Mouse (Mus musculus) liver, embryonic 14.5 days (tissue): Measurements from ENCODE around the gene Naa80. TPM values are rescaled to one million over a fixed set of nuclear protein-coding genes. Genes with fewer than 3 reads are reported as not detected.

ENCODE experiments used
- ATAC-seq: fragments of 200-750 bp; cut with Nextera tagmentation; 2 replicates; pipeline ENCODE4 v1.8.0; 2017; ENCODE audit warnings: moderate number of reproducible peaks, mild to moderate bottlenecking, moderate library complexity; ENCODE audit not compliant: insufficient read depth
- DNase-seq, 3 experiments: peaks; one replicate each; pipeline ENCODE4 v3.0.0-alpha.2; 2012 to 2013; ENCODE audit warnings: low read depth in 3 of 3, low spot score in 3 of 3
- H3K27ac ChIP-seq: fragments of 300-500 bp; sonication (generic); 2 replicates; pipeline ENCODE4 v1.5.1; 2014; ENCODE audit warnings: moderate library complexity, mild to moderate bottlenecking, control low read depth, inconsistent platforms
- H3K27me3 ChIP-seq: fragments of 300-500 bp; sonication (generic); 2 replicates; pipeline ENCODE4 v1.6.1; 2014; ENCODE audit warnings: mild to moderate bottlenecking, low read length, moderate library complexity; ENCODE audit not compliant: control insufficient read depth, insufficient read depth
- H3K36me3 ChIP-seq: fragments of 300-500 bp; sonication (generic); replicated peaks from 2 replicates; pipeline ENCODE4 v1.6.1; 2014; ENCODE audit warnings: low read depth; ENCODE audit not compliant: control insufficient read depth, insufficient read depth
- H3K4me1 ChIP-seq, 2 experiments: fragments of 200-500 bp in 1 of 2; fragments of 300-500 bp in 1 of 2; sonication (generic) in 1 of 2; replicated peaks; 2 replicates each; pipeline ENCODE4 v1.6.1; 2012 to 2014; ENCODE audit warnings: antibody characterized with exemption in 1 of 2, inconsistent platforms in 1 of 2, low read length in 1 of 2; ENCODE audit not compliant: control insufficient read depth in 2 of 2, insufficient read depth in 2 of 2
- H3K4me2 ChIP-seq: fragments of 300-500 bp; sonication (generic); 2 replicates; pipeline ENCODE4 v1.6.1; 2014; ENCODE audit warnings: low read depth, mild to moderate bottlenecking, control low read depth, moderate library complexity
- H3K4me3 ChIP-seq, 2 experiments: fragments of 200-500 bp in 1 of 2; fragments of 300-500 bp in 1 of 2; sonication (generic) in 1 of 2; 2 replicates each; pipeline ENCODE4 v1.5.1; 2012 to 2014; ENCODE audit warnings: low read depth in 2 of 2, low read length in 2 of 2, mild to moderate bottlenecking in 2 of 2, control low read depth in 1 of 2, inconsistent platforms in 1 of 2, moderate library complexity in 1 of 2; ENCODE audit not compliant: insufficient read depth in 1 of 2
- H3K9ac ChIP-seq: fragments of 300-500 bp; sonication (generic); replicated peaks from 2 replicates; pipeline ENCODE4 v1.6.1; 2014; ENCODE audit warnings: mild to moderate bottlenecking, control low read depth, moderate library complexity
- H3K9me3 ChIP-seq: fragments of 300-500 bp; sonication (generic); 2 replicates; pipeline ENCODE4 v1.6.1; 2016; ENCODE audit warnings: low read length, mixed read lengths; ENCODE audit not compliant: control insufficient read depth
- CTCF ChIP-seq: IDR thresholded peaks from 2 replicates; pipeline ENCODE4 v1.5.1; 2016; ENCODE audit warnings: antibody characterized with exemption, low read depth, control low read depth
- EP300 ChIP-seq: IDR thresholded peaks from 2 replicates; pipeline ENCODE4 v1.6.1; 2016; ENCODE audit warnings: antibody characterized with exemption, low read depth
- WGBS: fragments of 180-500 bp; shearing (Covaris S2); extraction: QIAGEN DNeasy Blood & Tissue Kit; methylation state at CpG from one replicate; pipeline ENCODE4 v1.1.7; 2014; ENCODE audit not compliant: insufficient replicate concordance; 5-methylcytosine and 5-hydroxymethylcytosine counted together
- polyA plus RNA-seq, 2 experiments: library from polyadenylated mRNA; depleted of rRNA in 1 of 2; stranded (reverse) in 1 of 2; unstranded in 1 of 2; fragments of >200 nt; fragmentation: Nextera tagmentation in 1 of 2; extraction: Ambion mirVana in 1 of 2; gene quantifications; 2 replicates each; pipeline versions ENCODE4 v1.2.1 to v1.2.3; 2012 to 2014

Naa80 gene
- polyA plus RNA-seq, 2 experiments = 8.9 to 11.4 TPM

DNA sequence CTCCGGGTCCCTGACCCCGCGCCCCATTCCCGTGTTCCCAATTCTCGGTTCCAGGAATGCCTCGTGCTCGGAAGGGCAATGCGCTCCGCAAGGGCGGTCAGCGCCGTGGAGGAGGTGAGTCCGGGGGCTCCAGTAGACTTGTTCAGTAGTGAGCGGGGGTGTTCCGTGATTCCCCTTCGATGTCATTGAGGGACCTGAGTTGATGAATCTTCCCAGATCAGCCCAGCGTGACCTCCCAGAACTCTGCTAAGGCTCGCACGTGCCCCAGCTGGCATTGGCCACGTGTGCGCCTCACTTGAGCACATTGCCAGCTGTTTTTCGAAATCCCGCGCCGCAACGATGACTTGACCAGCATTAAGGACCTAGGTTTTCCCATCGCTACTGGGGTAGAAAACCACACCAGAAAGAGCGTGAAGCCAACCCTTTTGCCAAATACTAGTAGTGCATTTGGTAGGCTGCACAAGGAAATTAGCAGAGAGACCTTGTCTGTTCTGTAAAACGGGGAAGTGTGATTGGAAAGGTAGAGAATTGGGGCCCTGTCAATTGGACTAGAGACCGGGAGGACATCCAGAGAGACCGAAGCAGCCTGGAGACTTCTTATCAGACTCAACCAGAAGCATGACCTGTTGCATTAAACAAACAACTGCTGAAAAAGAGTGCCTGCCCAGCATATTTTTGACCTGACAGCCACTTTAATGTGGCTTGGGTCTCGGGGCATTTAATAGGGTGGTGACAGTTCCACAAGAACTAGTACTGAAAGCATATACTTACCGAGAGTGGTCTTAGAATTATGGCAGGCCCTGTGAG is 9.3 kb downstream of the Naa80 start:
- ATAC-seq = peak; percentile 21
- H3K4me1 ChIP-seq = peaks cover 24 to 28% of the 10 kb centered on the region in 2 experiments
- WGBS = under 1% methylated on average over 33 of the region's 33 CpGs

DNA sequence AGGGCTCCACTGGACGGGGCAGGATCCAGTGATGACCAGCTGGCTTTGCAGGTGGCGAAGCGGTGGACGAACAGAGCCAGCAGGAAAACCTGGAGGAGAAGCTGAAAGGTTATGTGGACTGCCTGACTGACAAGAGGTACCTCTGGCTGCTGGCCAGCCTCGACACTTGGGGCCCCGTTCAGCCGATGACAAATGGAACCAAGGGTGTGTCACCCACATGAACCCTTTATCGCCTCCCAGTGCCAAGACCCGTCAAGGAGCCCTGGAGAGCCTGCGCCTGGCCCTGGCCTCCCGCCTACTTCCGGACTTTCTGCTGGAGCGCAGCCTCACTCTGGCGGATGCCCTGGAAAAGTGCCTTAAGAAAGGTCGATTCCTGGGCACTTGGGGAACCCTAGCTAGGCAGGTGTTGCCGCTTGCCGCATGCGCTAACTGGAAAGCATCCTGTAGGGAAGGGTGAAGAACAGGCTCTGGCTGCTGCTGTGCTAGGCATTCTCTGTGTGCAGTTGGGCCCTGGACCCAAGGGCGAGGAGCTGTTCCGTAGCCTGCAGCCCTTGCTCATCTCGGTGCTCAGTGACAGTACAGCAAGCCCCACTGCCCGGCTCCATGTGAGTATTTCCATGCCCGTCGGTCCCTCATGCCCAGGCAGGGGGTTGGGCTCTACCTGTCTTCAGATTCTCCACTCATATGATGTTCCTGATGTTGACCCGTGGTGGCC is 11.5 kb downstream of the Naa80 start:
- ATAC-seq (peak; percentile 6; the same call in 1 of the 2 replicates), DNase-seq (peak in 2 of 3 experiments; percentile 63 to 68)
- no peaks in the 10 kb centered on the region for H3K27me3 ChIP-seq
- H3K4me3 ChIP-seq = peak overlapping the region; percentile 83 to 98
- H3K9me3 ChIP-seq = no peaks in the 10 kb centered on the region
- H3K4me1 ChIP-seq = peaks cover 24 to 28% of the 10 kb centered on the region in 2 experiments
- 59% methylated on average over 25 of the region's 25 CpGs for WGBS
- peaks cover 62% of the 10 kb centered on the region for H3K36me3 ChIP-seq
- H3K27ac ChIP-seq = peak overlapping the region; percentile 97
- peak; percentile 63 for TF ChIP-seq CTCF
- no peak for TF ChIP-seq EP300
- peak overlapping the region; percentile 97 for H3K4me2 ChIP-seq
- peak overlapping the region; percentile 90 for H3K9ac ChIP-seq

More for the DNA sequence above, 9.3 kb downstream of the Naa80 start:
- peak overlapping the region; percentile 97 for H3K4me2 ChIP-seq
- H3K9ac ChIP-seq = peak overlapping the region; percentile 90
- H3K9me3 ChIP-seq = no peaks in the 10 kb centered on the region
- no peaks in the 10 kb centered on the region for H3K27me3 ChIP-seq
- H3K36me3 ChIP-seq = peaks cover 44% of the 10 kb centered on the region
- peak overlapping the region; percentile 83 to 98 for H3K4me3 ChIP-seq
- peak overlapping the region; percentile 97 for H3K27ac ChIP-seq
- DNase-seq = peak; percentile 73 to 79 (median 77)
- TF ChIP-seq CTCF (no peak), EP300 (peak; percentile 72)

GRCm38 (mm10) chr9:107590773-107591060 is 12.0 kb downstream of the Naa80 start:
- DNase-seq = no peak
- H3K9me3 ChIP-seq = no peaks in the 10 kb centered on the region
- peak overlapping the region; percentile 97 for H3K27ac ChIP-seq
- H3K27me3 ChIP-seq = no peaks in the 10 kb centered on the region
- ATAC-seq = no peak
- 88% methylated on average over 6 of the region's 6 CpGs for WGBS
- TF ChIP-seq EP300 = no peak
- no peak for TF ChIP-seq CTCF
- H3K4me1 ChIP-seq = peaks cover 24 to 28% of the 10 kb centered on the region in 2 experiments
- H3K4me2 ChIP-seq = peak overlapping the region; percentile 97
- peaks cover 62% of the 10 kb centered on the region for H3K36me3 ChIP-seq
- H3K4me3 ChIP-seq = peak overlapping the region; percentile 83 to 98; a peak in 3 of 4 replicates
- peak overlapping the region; percentile 90; the same call in 1 of the 2 replicates for H3K9ac ChIP-seq

GRCm38 (mm10) chr9:107593101-107593976 is 14.7 kb downstream of the Naa80 start:
- no peak overlapping the region for H3K4me3 ChIP-seq
- H3K36me3 ChIP-seq = peaks cover 62% of the 10 kb centered on the region
- no peak overlapping the region for H3K27ac ChIP-seq
- peaks cover 13 to 18% of the 10 kb centered on the region in 2 experiments; a peak in 3 of 4 replicates for H3K4me1 ChIP-seq
- WGBS = 88% methylated on average over 11 of the region's 11 CpGs
- no peak for ATAC-seq
- no peak overlapping the region for H3K9ac ChIP-seq
- H3K27me3 ChIP-seq = no peaks in the 10 kb centered on the region; the same call in 1 of the 2 replicates
- no peaks in the 10 kb centered on the region for H3K9me3 ChIP-seq
- H3K4me2 ChIP-seq = no peak overlapping the region
- TF ChIP-seq EP300 = no peak
- TF ChIP-seq CTCF = no peak
- DNase-seq = no peak
